Mouse (Mus musculus): Measurements from ENCODE around the gene Hoxb3. TPM values are rescaled to one million over a fixed set of nuclear protein-coding genes. Genes with fewer than 3 reads are reported as not detected.
A peak's percentile ranks its signal among the peaks of the same experiment; 100 is the strongest.

Hoxb3 gene
- polyA plus RNA-seq, 1 experiment from 2014 or later, result 13.9 TPM

DNA sequence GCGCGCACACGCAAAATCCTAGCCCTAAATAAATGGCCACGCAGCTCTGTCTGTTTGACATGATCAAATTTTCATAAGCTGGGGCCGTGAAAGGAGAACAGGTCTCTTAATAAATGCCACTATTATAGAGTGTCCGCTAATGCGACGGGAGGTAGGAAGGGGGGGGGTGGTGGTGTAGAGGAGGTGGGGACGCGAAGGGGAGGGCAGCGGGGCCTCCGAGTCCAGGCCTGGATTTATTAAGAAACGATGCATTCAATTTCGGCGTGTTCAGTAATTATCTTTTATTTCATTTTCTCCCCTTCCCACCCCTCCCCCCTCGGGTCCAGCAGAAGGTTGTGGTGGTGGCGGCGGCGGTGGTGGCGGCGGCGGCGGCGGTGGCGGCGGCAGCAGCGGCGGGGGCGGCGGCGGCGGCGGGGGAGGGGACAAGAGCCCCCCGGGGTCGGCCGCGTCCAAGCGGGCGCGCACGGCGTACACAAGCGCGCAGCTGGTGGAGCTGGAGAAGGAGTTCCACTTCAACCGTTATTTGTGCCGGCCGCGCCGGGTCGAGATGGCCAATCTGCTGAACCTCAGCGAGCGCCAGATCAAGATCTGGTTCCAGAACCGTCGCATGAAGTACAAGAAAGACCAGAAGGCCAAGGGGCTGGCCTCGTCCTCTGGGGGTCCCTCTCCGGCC lies 22.2 kb downstream of the Hoxb3 start:
- no peak for ATAC-seq (ENCODE audit: low read depth)
- H3K4me2 ChIP-seq (ENCODE audit: low read depth, low read length), result peak overlapping the region; percentile 100
- peaks cover 82% of the 10 kb centered on the region for H3K4me1 ChIP-seq (ENCODE audit: control insufficient read depth, insufficient read depth, low read length)
- WGBS, result under 1% methylated on average over 42 of the region's 56 CpGs
- H3K9me3 ChIP-seq (ENCODE audit: control insufficient read depth, low read length), result no peaks in the 10 kb centered on the region
- H3K36me3 ChIP-seq (ENCODE audit: control insufficient read depth, insufficient read depth, low read length), result peaks cover 27% of the 10 kb centered on the region
- peak overlapping the region; percentile 59 for H3K4me3 ChIP-seq (ENCODE audit: low read depth, low read length)
- peak overlapping the region; percentile 100 for H3K9ac ChIP-seq (replicated peaks; ENCODE audit: low read depth, low read length)
- H3K27me3 ChIP-seq (ENCODE audit: control insufficient read depth, insufficient read depth, low read length), result no peaks in the 10 kb centered on the region
- peak overlapping the region; percentile 100 for H3K27ac ChIP-seq (ENCODE audit: low read depth, low read length)

DNA sequence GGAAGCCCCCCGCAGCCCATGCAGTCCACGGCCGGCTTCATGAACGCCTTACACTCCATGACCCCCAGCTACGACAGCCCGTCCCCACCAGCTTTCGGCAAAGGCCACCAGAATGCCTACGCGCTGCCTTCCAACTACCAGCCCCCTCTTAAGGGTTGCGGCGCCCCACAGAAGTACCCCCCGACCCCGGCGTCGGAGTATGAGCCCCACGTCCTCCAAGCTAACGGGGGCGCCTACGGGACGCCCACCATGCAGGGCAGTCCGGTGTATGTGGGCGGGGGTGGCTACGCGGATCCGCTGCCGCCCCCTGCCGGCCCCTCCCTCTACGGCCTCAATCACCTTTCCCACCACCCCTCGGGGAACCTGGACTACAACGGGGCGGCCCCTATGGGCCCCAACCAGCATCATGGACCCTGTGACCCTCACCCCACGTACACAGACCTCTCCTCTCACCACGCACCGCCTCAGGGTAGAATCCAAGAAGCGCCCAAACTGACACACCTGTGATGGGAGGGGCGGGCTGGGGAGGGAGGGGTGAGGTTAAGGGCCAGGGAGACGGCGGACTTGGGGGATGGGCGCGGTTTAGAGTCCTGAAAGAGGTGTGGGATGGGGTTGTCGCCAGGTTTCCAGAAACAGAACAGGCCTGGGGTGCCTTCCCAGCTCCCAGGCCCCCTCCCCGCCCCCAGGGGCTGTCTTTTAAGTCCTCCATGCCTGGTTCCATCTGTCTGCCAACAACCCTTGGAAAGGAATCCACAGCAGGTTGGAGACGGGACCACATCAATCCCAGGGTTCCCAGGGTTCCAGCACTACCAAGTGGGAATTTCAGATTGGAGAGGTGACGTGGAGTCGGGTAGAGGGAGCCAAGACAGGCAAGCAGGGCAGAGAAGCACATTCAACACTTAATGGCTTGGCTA lies 23.0 kb downstream of the Hoxb3 start:
- ATAC-seq (ENCODE audit: low read depth), result no peak
- WGBS, result 2% methylated on average over 39 of the region's 45 CpGs
- Histone ChIP-seq H3K9me3 (ENCODE audit: control insufficient read depth, low read length) (no peaks in the 10 kb centered on the region), H3K36me3 (ENCODE audit: control insufficient read depth, insufficient read depth, low read length) (peaks cover 27% of the 10 kb centered on the region), H3K4me1 (ENCODE audit: control insufficient read depth, insufficient read depth, low read length) (peaks cover 87% of the 10 kb centered on the region), H3K27ac (ENCODE audit: low read depth, low read length) (peak overlapping the region; percentile 100), H3K4me3 (ENCODE audit: low read depth, low read length) (peak overlapping the region; percentile 59), H3K27me3 (ENCODE audit: control insufficient read depth, insufficient read depth, low read length) (no peaks in the 10 kb centered on the region), H3K9ac (replicated peaks; ENCODE audit: low read depth, low read length) (peak overlapping the region; percentile 100), H3K4me2 (ENCODE audit: low read depth, low read length) (peak overlapping the region; percentile 100)

DNA sequence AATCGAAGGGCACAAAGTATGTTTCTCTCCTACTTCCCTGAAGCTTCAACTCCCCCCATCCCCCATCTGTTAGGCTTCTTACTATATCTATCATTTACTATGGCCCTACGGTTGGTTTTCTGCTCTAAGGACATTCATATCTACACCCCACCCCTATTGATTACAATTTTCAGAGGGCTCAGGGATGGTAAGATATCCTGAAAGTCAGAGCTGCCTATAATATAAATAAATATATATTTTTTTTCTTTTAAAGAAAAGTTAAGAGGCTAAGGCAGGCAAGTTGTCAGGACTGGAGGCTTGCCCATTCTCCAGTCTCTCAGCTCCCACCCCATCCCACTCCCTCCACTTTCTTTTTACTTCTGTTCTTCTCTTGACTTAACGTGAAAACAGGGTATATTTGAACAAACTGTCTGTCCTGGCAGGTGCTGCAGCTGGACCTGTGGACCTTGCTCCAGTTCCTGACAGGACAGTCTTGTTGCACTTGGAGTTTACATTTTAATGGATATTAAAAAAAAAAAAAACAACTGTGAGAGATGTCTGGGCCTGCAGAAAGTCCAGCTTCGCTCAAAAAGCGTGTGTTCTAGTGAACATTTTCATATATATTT lies 23.9 kb downstream of the Hoxb3 start:
- peaks cover 21% of the 10 kb centered on the region for H3K36me3 ChIP-seq (ENCODE audit: control insufficient read depth, insufficient read depth, low read length)
- H3K9ac ChIP-seq (replicated peaks; ENCODE audit: low read depth, low read length), result peak overlapping the region; percentile 100
- peak overlapping the region; percentile 100 for H3K27ac ChIP-seq (ENCODE audit: low read depth, low read length)
- H3K4me1 ChIP-seq (ENCODE audit: control insufficient read depth, insufficient read depth, low read length), result peaks cover 84% of the 10 kb centered on the region
- peak overlapping the region; percentile 59; the same call in 1 of the 2 replicates for H3K4me3 ChIP-seq (ENCODE audit: low read depth, low read length)
- peak overlapping the region; percentile 100; the same call in 1 of the 2 replicates for H3K4me2 ChIP-seq (ENCODE audit: low read depth, low read length)
- H3K9me3 ChIP-seq (ENCODE audit: control insufficient read depth, low read length), result no peaks in the 10 kb centered on the region
- WGBS, result 25% methylated on average over 5 of the region's 5 CpGs
- H3K27me3 ChIP-seq (ENCODE audit: control insufficient read depth, insufficient read depth, low read length), result no peaks in the 10 kb centered on the region
- ATAC-seq (ENCODE audit: low read depth), result no peak

DNA sequence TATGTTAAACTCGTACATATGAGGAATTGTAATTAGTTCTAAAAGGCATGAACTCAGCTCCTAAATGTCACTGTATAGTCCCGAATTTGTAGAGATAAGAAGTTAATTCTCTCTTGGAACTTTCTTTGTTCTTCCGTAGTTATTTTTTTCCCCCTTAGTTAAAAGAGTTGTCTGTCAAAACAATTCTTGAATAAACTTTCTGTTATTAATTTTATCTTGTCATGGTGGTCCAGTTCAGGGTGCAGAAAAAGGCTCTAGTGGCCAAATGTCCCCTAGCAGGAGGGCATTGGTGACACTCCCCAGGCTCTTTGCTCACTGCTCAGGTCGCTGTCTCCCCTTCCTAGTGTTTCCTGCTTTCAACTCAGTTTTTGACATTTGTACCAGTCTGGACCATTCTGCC lies 24.6 kb downstream of the Hoxb3 start:
- Histone ChIP-seq H3K4me2 (ENCODE audit: low read depth, low read length) (peak overlapping the region; percentile 46), H3K27ac (ENCODE audit: low read depth, low read length) (peak overlapping the region; percentile 100), H3K9me3 (ENCODE audit: control insufficient read depth, low read length) (no peaks in the 10 kb centered on the region), H3K4me3 (ENCODE audit: low read depth, low read length) (no peak overlapping the region), H3K36me3 (ENCODE audit: control insufficient read depth, insufficient read depth, low read length) (peaks cover 21% of the 10 kb centered on the region), H3K9ac (replicated peaks; ENCODE audit: low read depth, low read length) (peak overlapping the region; percentile 58), H3K4me1 (ENCODE audit: control insufficient read depth, insufficient read depth, low read length) (peaks cover 79% of the 10 kb centered on the region), H3K27me3 (ENCODE audit: control insufficient read depth, insufficient read depth, low read length) (no peaks in the 10 kb centered on the region)
- 3% methylated on average over 4 of the region's 4 CpGs for WGBS
- ATAC-seq (ENCODE audit: low read depth), result no peak

DNA sequence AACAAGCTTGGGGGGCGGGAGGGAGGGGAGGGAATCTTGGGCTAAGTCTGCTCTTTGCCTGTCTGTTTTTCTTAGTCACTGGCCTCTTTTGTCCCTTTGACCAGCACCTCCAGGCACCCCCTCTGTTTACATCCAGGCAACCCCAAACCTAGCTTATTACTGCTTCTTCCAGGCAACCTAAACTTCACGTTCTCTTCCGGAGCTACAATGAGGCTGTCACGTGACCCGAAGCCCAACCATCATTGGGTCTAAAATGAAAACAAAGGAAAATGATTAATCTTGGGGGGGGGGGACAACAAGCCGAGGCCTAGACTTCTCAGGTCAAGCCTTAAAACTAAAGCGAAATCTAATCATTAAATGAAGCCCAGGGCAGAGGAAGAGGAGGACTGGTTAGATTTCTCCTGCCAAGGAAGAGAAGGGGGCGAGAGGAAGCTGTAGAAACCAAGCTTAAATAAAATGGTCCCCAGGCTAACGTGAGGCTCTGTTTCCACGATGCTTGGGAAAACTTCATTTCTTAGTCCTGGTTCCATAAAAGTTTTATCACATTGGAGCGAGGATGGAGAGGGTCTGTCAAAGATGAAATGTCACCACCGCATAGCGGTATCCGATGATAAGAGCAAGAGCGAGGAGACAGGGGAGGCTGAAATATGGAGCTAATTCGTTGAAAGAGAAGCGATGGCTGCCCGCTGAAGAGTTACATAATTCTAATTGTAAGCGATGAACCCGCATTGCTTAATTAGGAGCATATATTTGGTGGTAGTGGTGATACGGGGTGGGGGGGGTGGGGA lies 25.2 kb downstream of the Hoxb3 start:
- H3K9ac ChIP-seq (replicated peaks; ENCODE audit: low read depth, low read length), result peak overlapping the region; percentile 58
- H3K27me3 ChIP-seq (ENCODE audit: control insufficient read depth, insufficient read depth, low read length), result no peaks in the 10 kb centered on the region
- no peaks in the 10 kb centered on the region for H3K9me3 ChIP-seq (ENCODE audit: control insufficient read depth, low read length)
- ATAC-seq (ENCODE audit: low read depth), result no peak
- peak overlapping the region; percentile 20 for H3K4me3 ChIP-seq (ENCODE audit: low read depth, low read length)
- H3K4me2 ChIP-seq (ENCODE audit: low read depth, low read length), result peak overlapping the region; percentile 46
- peaks cover 25% of the 10 kb centered on the region for H3K36me3 ChIP-seq (ENCODE audit: control insufficient read depth, insufficient read depth, low read length)
- peaks cover 74% of the 10 kb centered on the region for H3K4me1 ChIP-seq (ENCODE audit: control insufficient read depth, insufficient read depth, low read length)
- H3K27ac ChIP-seq (ENCODE audit: low read depth, low read length), result peak overlapping the region; percentile 100
- WGBS, result 4% methylated on average over 21 of the region's 21 CpGs

DNA sequence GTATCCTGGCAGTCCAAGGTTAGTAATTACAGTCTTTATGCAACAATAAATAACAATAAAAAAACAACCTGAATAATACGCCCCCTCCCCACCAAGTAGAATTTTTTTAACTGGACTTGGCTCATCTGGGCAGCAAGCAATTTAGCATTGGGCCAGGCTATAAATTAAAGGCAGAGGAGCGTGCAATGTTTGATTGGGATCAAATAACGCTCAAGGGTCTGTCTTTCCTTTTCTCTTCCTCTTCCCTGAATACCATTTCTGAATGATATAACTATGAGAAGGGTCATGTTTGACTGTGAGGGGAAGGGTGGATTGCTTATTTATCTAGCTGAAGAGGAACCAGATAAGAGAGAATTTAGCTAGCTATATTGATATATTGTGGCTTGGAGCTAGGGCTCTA lies 25.9 kb downstream of the Hoxb3 start:
- Histone ChIP-seq H3K4me1 (ENCODE audit: control insufficient read depth, insufficient read depth, low read length) (peaks cover 68% of the 10 kb centered on the region), H3K4me2 (ENCODE audit: low read depth, low read length) (peak overlapping the region; percentile 46), H3K36me3 (ENCODE audit: control insufficient read depth, insufficient read depth, low read length) (peaks cover 25% of the 10 kb centered on the region), H3K27me3 (ENCODE audit: control insufficient read depth, insufficient read depth, low read length) (no peaks in the 10 kb centered on the region), H3K27ac (ENCODE audit: low read depth, low read length) (peak overlapping the region; percentile 100), H3K9ac (replicated peaks; ENCODE audit: low read depth, low read length) (peak overlapping the region; percentile 58), H3K4me3 (ENCODE audit: low read depth, low read length) (peak overlapping the region; percentile 20), H3K9me3 (ENCODE audit: control insufficient read depth, low read length) (no peaks in the 10 kb centered on the region)
- ATAC-seq (ENCODE audit: low read depth), result no peak
- WGBS, result 6% methylated on average over 3 of the region's 3 CpGs

DNA sequence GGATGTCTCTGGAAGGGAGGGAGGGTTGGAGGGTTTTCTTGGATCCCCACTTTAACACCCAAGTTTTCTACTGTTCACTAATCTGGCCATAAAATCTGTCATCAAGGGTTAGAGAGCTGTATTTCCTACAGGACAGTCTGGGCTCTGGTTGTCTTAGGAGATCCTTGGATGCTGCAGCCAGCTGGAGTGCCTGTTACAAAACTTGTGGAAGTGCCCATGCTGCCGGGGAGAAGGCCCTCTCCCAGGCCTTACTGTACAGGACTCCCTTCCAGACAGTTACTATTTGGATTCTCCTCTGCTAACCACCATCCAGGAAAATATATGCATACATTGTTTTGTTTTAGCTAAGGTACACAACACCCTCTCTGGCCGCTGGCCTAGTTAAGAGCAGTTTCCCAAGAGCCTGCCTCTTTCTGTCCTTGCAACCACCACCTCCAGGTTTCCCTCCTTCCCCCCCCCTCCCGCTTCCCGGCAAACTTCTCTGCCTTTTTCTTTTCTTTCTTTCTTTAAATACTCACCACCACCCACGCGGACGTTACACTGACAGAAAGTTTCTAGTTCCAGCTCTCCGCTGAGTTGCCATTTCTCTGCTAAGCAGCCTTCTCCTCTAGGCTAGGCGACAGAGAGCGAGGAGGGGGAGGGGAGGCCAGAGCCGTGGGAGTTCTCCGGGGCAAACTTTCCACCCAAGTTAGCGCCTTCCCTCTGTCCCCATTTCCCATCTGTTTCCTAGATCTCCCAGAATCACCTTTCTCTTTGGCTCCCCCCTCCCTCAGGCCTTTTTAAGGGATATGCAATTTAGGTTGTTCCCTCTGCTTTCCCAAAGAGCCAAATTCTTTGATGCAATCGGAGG lies 26.6 kb downstream of the Hoxb3 start:
- H3K4me3 ChIP-seq (ENCODE audit: low read depth, low read length), result peak overlapping the region; percentile 20; the same call in 1 of the 2 replicates
- peaks cover 61% of the 10 kb centered on the region for H3K4me1 ChIP-seq (ENCODE audit: control insufficient read depth, insufficient read depth, low read length)
- H3K9ac ChIP-seq (replicated peaks; ENCODE audit: low read depth, low read length), result peak overlapping the region; percentile 58
- H3K9me3 ChIP-seq (ENCODE audit: control insufficient read depth, low read length), result no peaks in the 10 kb centered on the region
- H3K36me3 ChIP-seq (ENCODE audit: control insufficient read depth, insufficient read depth, low read length), result peaks cover 20% of the 10 kb centered on the region
- peak overlapping the region; percentile 46 for H3K4me2 ChIP-seq (ENCODE audit: low read depth, low read length)
- H3K27me3 ChIP-seq (ENCODE audit: control insufficient read depth, insufficient read depth, low read length), result no peaks in the 10 kb centered on the region
- peak overlapping the region; percentile 100 for H3K27ac ChIP-seq (ENCODE audit: low read depth, low read length)
- ATAC-seq (ENCODE audit: low read depth), result no peak
- 3% methylated on average over 14 of the region's 14 CpGs for WGBS

DNA sequence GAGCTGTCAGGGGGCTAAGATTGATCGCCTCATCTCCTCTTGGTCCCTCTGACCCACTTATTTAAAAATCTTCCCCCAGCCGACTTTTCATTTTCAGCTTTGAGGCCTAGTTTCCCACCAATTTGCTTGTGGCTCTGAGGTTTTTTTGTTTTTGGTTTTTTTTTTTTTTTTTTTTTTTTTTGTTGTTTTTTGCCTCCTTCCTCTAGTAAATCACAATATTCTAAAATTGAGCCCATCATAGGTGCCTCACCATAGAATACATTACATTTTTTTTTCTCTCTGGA lies 27.2 kb downstream of the Hoxb3 start, which contains the start of gene Hoxb2:
Gene Hoxb2 (plus strand): TSS at position 185 of the 284 bp plus-strand sequence.
- ATAC-seq (ENCODE audit: low read depth), result no peak
- peak within 1 kb of the TSS; percentile 91 for H3K4me3 ChIP-seq (ENCODE audit: low read depth, low read length)
- H3K9me3 ChIP-seq (ENCODE audit: control insufficient read depth, low read length), result no peaks in the 10 kb centered on the region
- 6% methylated on average over 2 of the region's 2 CpGs for WGBS
- H3K27me3 ChIP-seq (ENCODE audit: control insufficient read depth, insufficient read depth, low read length), result no peaks in the 10 kb centered on the region
- peak within 1 kb of the TSS; percentile 97 for H3K4me2 ChIP-seq (ENCODE audit: low read depth, low read length)
- peak within 1 kb of the TSS; percentile 100 for H3K9ac ChIP-seq (replicated peaks; ENCODE audit: low read depth, low read length)
- H3K27ac ChIP-seq (ENCODE audit: low read depth, low read length), result peak within 1 kb of the TSS; percentile 100
- H3K4me1 ChIP-seq (ENCODE audit: control insufficient read depth, insufficient read depth, low read length), result peaks cover 55% of the 10 kb centered on the region
- peaks cover 16% of the 10 kb centered on the region for H3K36me3 ChIP-seq (ENCODE audit: control insufficient read depth, insufficient read depth, low read length)

Measured in neural tube, embryonic 14.5 days (tissue).